Mouse (Mus musculus) brain, embryonic 14.5 days (tissue): ENCODE data around the gene Spc24. TPM values are rescaled to one million over a fixed set of nuclear protein-coding genes. Genes with fewer than 3 reads are reported as not detected.

Source experiments
- DNase-seq: peaks from one replicate; pipeline ENCODE4 v3.0.0-alpha.2; 2011; ENCODE audit warnings: low read depth
- CTCF ChIP-seq: fragments of 200-500 bp; IDR thresholded peaks from 2 replicates; pipeline ENCODE4 v1.5.1; 2012; ENCODE audit warnings: inconsistent platforms, mild to moderate bottlenecking, moderate library complexity, borderline replicate concordance; ENCODE audit not compliant: insufficient read depth, insufficient read length; ENCODE audit errors: extremely low read depth
- POLR2A ChIP-seq: fragments of 200-500 bp; IDR thresholded peaks from 2 replicates; pipeline ENCODE4 v1.6.1; 2012; ENCODE audit warnings: mild to moderate bottlenecking, inconsistent platforms, borderline replicate concordance; ENCODE audit not compliant: poor library complexity, insufficient read depth, insufficient read length, severe bottlenecking; ENCODE audit errors: extremely low read depth
- polyA plus RNA-seq: library from polyadenylated mRNA; depleted of rRNA; stranded (reverse); fragments of >200 nt; gene quantifications from 2 replicates; pipeline ENCODE4 v1.2.3, GENCODE M21; 2012; rRNA removed

The Spc24 gene
- polyA plus RNA-seq, 1 experiment: 19.6 TPM

- TF ChIP-seq CTCF: no peak
- no peak for TF ChIP-seq POLR2A
- no peak for DNase-seq
These were observed 39.1 kb downstream of the Spc24 start for GRCm38 (mm10) chr9:21721036-21721435.

GRCm38 (mm10) chr9:21717015-21717414 is 43.1 kb downstream of the Spc24 start:
- DNase-seq: no peak
- TF ChIP-seq POLR2A (no peak), CTCF (no peak)

- no peak for DNase-seq
- TF ChIP-seq CTCF (no peak), POLR2A (no peak)
These were observed 44.8 kb downstream of the Spc24 start for GRCm38 (mm10) chr9:21715298-21715697.

DNA sequence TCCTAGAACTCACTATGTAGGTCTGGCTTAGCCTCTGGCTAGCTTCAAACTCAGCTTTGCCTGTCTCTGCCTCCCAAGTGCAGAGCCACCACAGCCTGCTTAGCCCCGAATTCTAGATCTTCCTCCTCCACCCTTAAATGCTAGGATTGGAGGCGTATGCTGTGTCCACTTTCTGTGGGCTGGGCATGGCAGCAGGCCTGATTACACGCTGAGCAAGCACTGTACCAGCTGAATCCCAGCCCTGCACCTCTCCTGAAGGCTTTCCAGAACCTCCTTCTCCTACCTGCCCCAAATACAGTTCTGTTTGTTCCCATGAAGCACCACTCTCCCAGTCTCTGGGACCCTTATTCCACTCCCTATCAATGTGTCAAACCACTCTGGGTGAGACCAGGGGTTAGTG is 50.8 kb downstream of the Spc24 start:
- no peak for TF ChIP-seq CTCF
- TF ChIP-seq POLR2A: no peak
- no peak for DNase-seq

DNA sequence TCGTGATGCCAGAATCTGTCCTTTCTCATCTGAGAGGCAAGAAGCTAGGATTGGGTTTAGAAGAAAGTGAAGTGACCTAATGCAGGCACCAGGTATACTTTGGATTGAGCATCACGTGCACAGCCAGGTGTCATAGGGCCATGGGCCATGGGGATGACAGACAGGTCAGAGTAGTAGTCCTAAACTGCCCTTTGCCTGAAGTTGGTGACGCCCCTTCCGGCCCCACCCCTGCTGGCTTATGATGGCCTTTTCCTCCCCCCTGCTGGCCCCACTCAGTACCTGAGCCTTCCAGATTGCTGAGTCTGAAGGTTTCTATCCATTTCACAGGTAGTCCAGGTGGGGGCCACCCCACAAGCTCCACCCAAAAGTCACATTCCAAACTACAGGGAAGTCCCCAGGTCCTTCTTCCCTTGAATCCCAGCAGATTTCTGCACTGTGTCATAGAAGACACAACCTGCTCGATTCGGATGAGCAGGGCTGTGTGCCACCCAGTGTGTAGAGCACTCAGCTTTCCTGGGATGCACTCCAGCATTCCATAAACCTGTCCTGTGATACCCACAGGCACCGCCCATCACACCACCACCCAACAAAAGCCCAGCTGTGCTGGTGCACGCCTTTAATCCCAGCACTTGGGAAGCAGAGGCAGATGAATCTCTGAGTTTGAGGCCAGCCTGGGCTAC is 53.4 kb downstream of the Spc24 start:
- TF ChIP-seq CTCF: no peak
- no peak for TF ChIP-seq POLR2A
- no peak for DNase-seq

DNA sequence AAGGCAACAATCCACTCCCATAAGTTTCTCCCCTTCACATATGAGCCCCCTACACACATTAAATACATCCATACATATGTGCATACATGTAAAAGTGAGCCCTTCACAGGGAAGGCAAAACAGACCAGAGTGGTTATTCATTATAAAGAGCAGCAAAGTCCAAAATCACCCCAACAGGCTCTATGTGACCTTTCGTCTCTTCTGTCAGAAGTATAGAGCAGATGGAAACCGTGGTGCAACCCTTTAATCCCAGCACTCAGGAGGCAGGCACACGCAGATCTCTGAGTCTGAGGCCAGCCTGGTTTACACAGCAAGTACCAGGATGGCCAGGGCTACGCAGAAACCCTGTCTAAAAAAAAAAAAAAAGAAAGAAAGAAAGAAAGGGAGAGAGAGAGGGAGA is 54.0 kb downstream of the Spc24 start:
- no peak for DNase-seq
- TF ChIP-seq POLR2A: no peak
- no peak for TF ChIP-seq CTCF

Other genes starting within 250 kb of the Spc24 start
- gene AB124611, start 234.1 kb downstream of the Spc24 start, polyA plus RNA-seq: 1.00 and 1.0 TPM in 2 replicates
- 119 and 135 TPM in 2 replicates for gene Carm1, start 213.4 kb downstream of the Spc24 start, polyA plus RNA-seq
- 78.1 and 80.7 TPM in 2 replicates for gene Timm29, start 167.6 kb downstream of the Spc24 start, polyA plus RNA-seq
- 17.5 and 26.8 TPM in 2 replicates for gene Yipf2, start 167.5 kb downstream of the Spc24 start, polyA plus RNA-seq
- gene Smarca4, start 144.1 kb downstream of the Spc24 start, polyA plus RNA-seq: 198 and 241 TPM in 2 replicates
- 21.3 and 21.4 TPM in 2 replicates for gene Ldlr, start 36.8 kb downstream of the Spc24 start, polyA plus RNA-seq
- 5.9 and 10.8 TPM in 2 replicates for gene Kank2, start 38.4 kb upstream of the Spc24 start, polyA plus RNA-seq
- gene Angptl8, start 75.2 kb upstream of the Spc24 start, polyA plus RNA-seq: not detected in 2 replicates
- gene Dock6, start 92.3 kb upstream of the Spc24 start, polyA plus RNA-seq: 53.6 and 59.4 TPM in 2 replicates
- 23.3 and 34.1 TPM in 2 replicates for gene Rab3d, start 157.9 kb upstream of the Spc24 start, polyA plus RNA-seq
- 15.7 and 16.1 TPM in 2 replicates for gene Ccdc159, start 167.2 kb upstream of the Spc24 start, polyA plus RNA-seq
- 28.6 and 46.8 TPM in 2 replicates for gene Tmem205, start 167.3 kb upstream of the Spc24 start, polyA plus RNA-seq
- 179 and 182 TPM in 2 replicates for gene Plppr2, start 176.7 kb upstream of the Spc24 start, polyA plus RNA-seq
- gene Swsap1, start 195.5 kb upstream of the Spc24 start, polyA plus RNA-seq: 7.3 and 8.7 TPM in 2 replicates
- gene Epor, start 203.2 kb upstream of the Spc24 start, polyA plus RNA-seq: 2.1 and 2.3 TPM in 2 replicates
- 1.8 and 2.3 TPM in 2 replicates for gene Rgl3, start 229.1 kb upstream of the Spc24 start, polyA plus RNA-seq
- 5.2 and 6.7 TPM in 2 replicates for gene Ccdc151, start 242.3 kb upstream of the Spc24 start, polyA plus RNA-seq
- gene Prkcsh, start 242.5 kb upstream of the Spc24 start, polyA plus RNA-seq: 121 and 126 TPM in 2 replicates